Mouse (Mus musculus) A20 (cell line): ENCODE measurements around the gene Nsg2.
A peak's percentile ranks its signal among the peaks of the same experiment; 100 is the strongest.
"Not testable (repeated sequence)": the region's sequence is repeated elsewhere in the genome, so short reads cannot be mapped to it uniquely, and the experiment has no call there.

Experiments used
- DNase-seq: peaks from one replicate; pipeline ENCODE4 v3.0.0-alpha.2; 2011; ENCODE audit warnings: low read depth, low spot score

Nsg2 gene

DNA sequence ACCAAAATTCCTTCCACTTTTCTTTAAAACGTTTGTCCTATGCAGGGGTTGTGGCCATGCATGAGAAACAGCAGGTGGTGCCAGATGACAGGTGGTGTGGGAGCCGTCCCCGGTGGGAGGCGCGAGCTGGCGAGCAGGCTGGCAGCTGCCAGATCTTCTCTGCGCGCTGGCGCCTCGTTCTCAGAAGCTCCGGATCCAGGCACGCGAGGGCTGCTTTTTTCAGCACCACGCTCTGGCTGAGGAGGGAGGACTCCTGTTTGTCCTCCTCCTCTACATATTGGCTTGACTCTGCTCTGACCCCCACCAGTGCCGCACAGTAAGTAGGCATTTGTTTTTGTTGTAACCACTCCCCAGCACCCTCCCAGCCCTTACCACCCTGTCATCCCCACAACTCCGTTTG, at the start of gene Nsg2:
Gene Nsg2 (plus strand): TSS at position 183 of the 400 bp plus-strand sequence.
- DNase-seq, result peak; percentile 78

DNA sequence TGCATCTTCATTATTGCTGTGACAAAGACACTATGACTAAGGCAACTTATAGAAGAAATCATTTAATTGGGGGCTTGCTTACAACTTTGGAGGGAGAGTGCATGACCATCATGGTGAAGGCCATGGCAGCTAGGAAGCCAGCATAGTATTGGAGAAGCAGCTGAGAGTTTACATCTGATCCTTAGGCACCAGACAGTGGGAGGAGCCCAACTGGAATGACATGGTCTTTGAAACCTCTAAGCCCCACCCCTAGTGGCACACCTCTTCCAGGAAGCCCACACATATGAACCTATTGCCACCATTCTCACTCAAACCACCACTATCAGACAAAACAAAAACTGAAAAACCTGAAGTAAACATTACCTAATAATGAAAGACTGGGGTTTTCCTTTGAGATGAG, 40.2 kb upstream of the Nsg2 start:
- no peak for DNase-seq

GRCm38 (mm10) chr11:31963993-31964392, 36.3 kb upstream of the Nsg2 start:
- DNase-seq, result no peak

- DNase-seq, result no peak
These were observed 34.8 kb upstream of the Nsg2 start, which contains the start of gene 4930524B15Rik for GRCm38 (mm10) chr11:31965256-31966134. TSS of gene 4930524B15Rik (plus strand) at chr11:31965592.

GRCm38 (mm10) chr11:31974132-31974531, 26.1 kb upstream of the Nsg2 start:
- no peak for DNase-seq

- no peak for DNase-seq
These were observed 25.4 kb upstream of the Nsg2 start for GRCm38 (mm10) chr11:31974826-31975225.

GRCm38 (mm10) chr11:31975678-31976077, 24.6 kb upstream of the Nsg2 start:
- no peak for DNase-seq

DNA sequence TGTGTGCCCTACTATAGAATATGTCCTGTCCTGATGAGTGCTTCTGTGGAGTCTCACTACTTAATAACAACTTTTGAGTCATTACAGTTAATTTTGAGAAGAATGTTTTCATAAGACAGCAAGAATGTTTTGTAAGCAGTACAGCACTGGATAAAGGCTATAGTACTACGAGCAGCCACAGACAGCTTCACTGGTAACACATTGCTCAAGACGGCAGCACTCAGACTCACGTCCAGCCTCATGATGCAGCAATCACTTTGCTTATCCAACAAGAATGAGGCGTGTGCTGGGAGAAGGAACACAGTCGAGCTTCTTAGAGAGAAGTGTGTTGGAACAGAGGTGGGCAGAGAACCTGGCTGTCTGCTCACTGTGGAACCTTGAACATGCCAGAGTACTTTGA, 24.1 kb upstream of the Nsg2 start:
- no peak for DNase-seq

GRCm38 (mm10) chr11:31980089-31980488, 20.2 kb upstream of the Nsg2 start:
- not testable (repeated sequence) for DNase-seq

DNA sequence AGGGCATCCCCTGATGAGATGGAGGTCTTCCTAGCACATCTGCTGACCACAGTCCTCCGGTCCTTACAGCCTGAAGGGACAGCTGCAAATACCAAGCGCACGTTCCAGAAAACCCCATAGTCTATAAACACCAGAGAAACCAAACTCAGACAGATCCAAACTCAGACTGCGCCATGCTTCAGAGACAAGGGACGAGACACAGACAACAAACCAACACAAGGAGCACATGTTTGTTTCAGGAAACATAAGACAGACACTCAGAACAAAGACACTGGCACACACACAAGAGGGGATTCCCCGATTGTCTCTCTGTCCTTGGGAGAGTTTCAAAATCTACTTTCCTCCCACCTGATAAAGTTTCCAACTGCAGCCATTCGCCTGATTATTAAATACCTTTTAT, 18.4 kb upstream of the Nsg2 start:
- no peak for DNase-seq

GRCm38 (mm10) chr11:31982247-31982943, 17.9 kb upstream of the Nsg2 start:
- not testable (repeated sequence) for DNase-seq

- DNase-seq, result no peak
These were observed 17.0 kb upstream of the Nsg2 start for GRCm38 (mm10) chr11:31983249-31983648.

GRCm38 (mm10) chr11:31984786-31985185, 15.5 kb upstream of the Nsg2 start:
- DNase-seq, result no peak

DNA sequence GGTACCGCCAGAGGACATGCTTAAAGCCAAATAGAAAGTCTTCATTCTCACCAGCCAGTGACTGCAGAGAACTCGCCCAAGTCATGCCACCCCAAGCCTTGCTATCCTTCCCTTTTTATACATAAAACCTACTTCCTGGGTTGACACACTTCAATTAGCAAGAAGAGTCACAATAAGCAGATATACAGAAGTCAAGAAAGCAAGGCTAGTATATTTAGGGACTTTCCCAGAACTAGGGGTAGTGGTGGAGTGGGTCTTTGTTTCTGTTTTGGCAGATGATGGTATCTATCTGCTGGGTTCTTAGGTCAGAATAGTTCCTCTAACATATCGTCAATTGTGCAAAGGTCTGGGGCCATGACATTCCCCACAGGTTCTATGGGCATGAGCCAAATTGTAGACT, 7.7 kb upstream of the Nsg2 start:
- no peak for DNase-seq

GRCm38 (mm10) chr11:31999716-32000115, 547 bp upstream of the Nsg2 start:
- DNase-seq, result no peak

GRCm38 (mm10) chr11:32001181-32001910, 1.1 kb downstream of the Nsg2 start:
- DNase-seq, result no peak

GRCm38 (mm10) chr11:32002670-32003072, 2.4 kb downstream of the Nsg2 start:
- DNase-seq, result no peak

DNA sequence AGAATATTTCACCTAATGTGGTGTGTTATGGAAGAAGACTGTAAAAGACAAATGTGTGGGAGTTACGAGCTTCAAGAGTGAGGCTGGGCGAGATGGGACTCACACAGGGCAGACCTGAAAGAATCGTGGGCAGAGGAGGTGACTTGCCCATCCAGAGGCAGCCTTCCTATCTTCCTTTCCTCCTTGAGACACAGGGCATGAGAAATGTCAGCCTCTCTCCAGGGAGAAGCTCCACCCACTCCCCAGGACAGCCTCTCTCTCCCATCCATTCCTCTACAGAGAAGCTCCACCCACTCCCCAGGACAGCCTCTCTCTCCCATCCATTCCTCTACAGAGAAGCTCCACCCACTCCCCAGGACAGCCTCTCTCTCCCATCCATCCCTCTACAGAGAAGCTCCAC, 7.8 kb downstream of the Nsg2 start:
- not testable (repeated sequence) for DNase-seq

DNA sequence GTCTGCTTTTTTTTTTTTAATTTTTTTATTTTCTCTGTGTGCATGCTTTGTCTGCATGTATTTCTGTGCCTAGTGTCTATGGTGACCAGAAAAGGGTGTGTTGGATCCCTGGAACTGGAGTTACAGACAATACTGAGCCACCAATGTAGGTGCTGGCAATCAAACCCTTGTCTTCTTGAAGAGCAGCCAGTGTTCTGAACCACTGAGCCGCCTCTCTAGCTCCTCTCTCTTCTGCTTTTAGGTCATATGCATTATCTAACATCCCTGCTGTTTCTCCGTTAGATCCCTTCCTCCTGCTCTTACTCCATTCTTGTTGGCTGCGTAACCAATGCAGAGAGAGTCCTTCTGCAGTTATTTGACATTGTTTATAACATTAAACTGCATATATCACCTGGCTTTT, 8.6 kb downstream of the Nsg2 start:
- no peak for DNase-seq

GRCm38 (mm10) chr11:32009961-32010662, 9.8 kb downstream of the Nsg2 start:
- no peak for DNase-seq

DNA sequence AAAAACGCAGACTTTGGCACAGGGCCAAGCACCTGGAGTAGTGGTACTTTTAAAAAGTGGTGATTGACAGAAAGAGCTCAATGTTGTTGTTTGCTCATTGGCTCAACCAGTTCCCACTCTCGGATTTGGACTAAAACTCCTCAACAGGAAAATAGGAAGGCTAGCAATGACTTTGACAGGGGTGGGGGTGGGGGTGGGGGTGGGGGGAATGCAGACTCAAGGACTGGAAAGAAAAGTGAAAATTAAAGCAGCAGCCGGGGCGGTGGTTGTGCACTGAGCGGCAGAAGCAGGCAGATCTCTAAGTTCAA, 10.4 kb downstream of the Nsg2 start:
- DNase-seq, result peak; percentile 82
